In genomic region chr10:44685215-44685614, GRCm38 (mm10) we compare ENCODE assay signal across 18 mouse cellular contexts.
DNase-seq lines count a peak whose midpoint lies in the region; TF ChIP-seq lines count a peak whose summit lies in the region.
"Had no signal": no experiment of that assay in that cellular context is flagged by ENCODE, and none has a peak within 500 bp of the region (broad histone marks: within the 10 kb centered on the region; RNA-seq: fewer than 3 reads in every experiment).

No protein-coding gene starts in this region.

- no peak overlapping the region for H3K4me3 ChIP-seq in MEL (ENCODE audit: control insufficient read depth in 1 of 2, insufficient read depth in 1 of 2, low read depth in 2 of 2, low read length in 2 of 2)
- H3K4me3 ChIP-seq: embryonic facial prominence, embryonic 13.5 days; heart, embryonic 13.5 days; hindbrain, embryonic 13.5 days; limb, embryonic 15.5 days had no signal

- TF ChIP-seq EP300 in MEL (IDR thresholded peaks at IDR 0.05; ENCODE audit: low read depth in 1 of 2, low read length in 2 of 2), result no peak

- H3K4me1 ChIP-seq in MEL (ENCODE audit: control insufficient read depth in 1 of 2, insufficient read depth in 2 of 2, low read length in 2 of 2), result peaks cover 4 to 20% of the 10 kb centered on the region in 2 experiments; a peak in 3 of 4 replicates
- H3K4me1 ChIP-seq: embryonic facial prominence, embryonic 13.5 days; heart, embryonic 13.5 days; hindbrain, embryonic 13.5 days; limb, embryonic 15.5 days had no signal

- no peak for TF ChIP-seq CTCF in MEL (IDR thresholded peaks at IDR 0.05 in 2 of 3, conservative IDR thresholded peaks at IDR 0.05 in 1 of 3; ENCODE audit: control insufficient read depth in 1 of 3, insufficient read depth in 1 of 3, low read depth in 2 of 3, low read length in 3 of 3, poor library complexity in 1 of 3, severe bottlenecking in 1 of 3)

- no peak overlapping the region for H3K9ac ChIP-seq in MEL (ENCODE audit: control insufficient read depth, low read depth, low read length, poor library complexity, severe bottlenecking)
- H3K9ac ChIP-seq: embryonic facial prominence, embryonic 13.5 days; heart, embryonic 13.5 days; hindbrain, embryonic 13.5 days; limb, embryonic 15.5 days had no signal

- DNase-seq in frontal cortex, postnatal 36 days (ENCODE audit: low spot score in 2 of 2), result peak; percentile 11 to 38
- DNase-seq in frontal cortex, postnatal 10 days (ENCODE audit: low spot score in 2 of 2), result no peak
- peak; percentile 7 to 32 for DNase-seq in right cerebral cortex, adult 2 months (ENCODE audit: low spot score in 2 of 2)
- no peak for DNase-seq in right cerebral cortex, postnatal 14 days
- peak; percentile 37 for DNase-seq in MEL (ENCODE audit: low read depth, low spot score)
- DNase-seq in telencephalon, adult 2 months (ENCODE audit: low read depth, low spot score), result peak; percentile 46
- no peak for DNase-seq in gastrocnemius, postnatal 10 days
- DNase-seq in yolk sac, embryonic 10.5 days (ENCODE audit: low spot score), result no peak
- DNase-seq: adrenal gland, postnatal 10 days; cerebellum, postnatal 14 days; heart, adult 11 months; kidney, adult 2 months; kidney, postnatal 25 days; lung, adult 2 months had no signal

- H3K27ac ChIP-seq in MEL (ENCODE audit: control insufficient read depth, low read depth, low read length), result no peak overlapping the region
- H3K27ac ChIP-seq: embryonic facial prominence, embryonic 13.5 days; heart, embryonic 13.5 days; hindbrain, embryonic 13.5 days; limb, embryonic 15.5 days had no signal

- no peak for TF ChIP-seq RAD21 in MEL (IDR thresholded peaks at IDR 0.05; ENCODE audit: low read depth, low read length)

- no peaks in the 10 kb centered on the region for H3K79me2 ChIP-seq in MEL (ENCODE audit: control insufficient read depth, insufficient read depth, low read length, poor library complexity)

- peaks cover 0 to 13% of the 10 kb centered on the region in 2 experiments; a peak in 2 of 4 replicates for H3K36me3 ChIP-seq in MEL (ENCODE audit: control insufficient read depth in 1 of 2, insufficient read depth in 2 of 2, low read length in 2 of 2)
- H3K36me3 ChIP-seq: embryonic facial prominence, embryonic 13.5 days; heart, embryonic 13.5 days; hindbrain, embryonic 13.5 days; limb, embryonic 15.5 days had no signal

- H3K27me3 ChIP-seq in MEL (ENCODE audit: control insufficient read depth in 1 of 2, insufficient read depth in 2 of 2, low read length in 2 of 2), result no peaks in the 10 kb centered on the region
- H3K27me3 ChIP-seq: embryonic facial prominence, embryonic 13.5 days; heart, embryonic 13.5 days; hindbrain, embryonic 13.5 days; limb, embryonic 15.5 days had no signal

- no peak for TF ChIP-seq POLR2A in MEL (IDR thresholded peaks at IDR 0.05; ENCODE audit: control insufficient read depth in 1 of 2, insufficient read depth in 1 of 2, low read depth in 1 of 2, low read length in 2 of 2, poor library complexity in 1 of 2)

- H3K9me3 ChIP-seq in MEL (replicated peaks; ENCODE audit: insufficient read depth, low read length), result no peaks in the 10 kb centered on the region
- H3K9me3 ChIP-seq: embryonic facial prominence, embryonic 13.5 days; heart, embryonic 13.5 days; hindbrain, embryonic 13.5 days; limb, embryonic 15.5 days had no signal

TF ChIP-seq in MEL, 35 proteins besides CTCF, POLR2A, EP300 and RAD21:
- TF ChIP-seq ZMIZ1 (IDR thresholded peaks at IDR 0.05; ENCODE audit: low read depth, low read length) (no peak), POLR2AphosphoS5 (IDR thresholded peaks at IDR 0.05; ENCODE audit: borderline replicate concordance, low read depth, low read length) (no peak), ZKSCAN1 (IDR thresholded peaks at IDR 0.05; ENCODE audit: low read depth, low read length) (no peak)

Comparison
In these comparisons a context has a peak if more than half of its experiments do, and no peak if none do; other contexts are left out.
1. DNase-seq: peak in frontal cortex, postnatal 36 days (2 of 2), right cerebral cortex, adult 2 months (2 of 2), MEL (single experiment) and telencephalon, adult 2 months (single experiment); none in frontal cortex, postnatal 10 days (0 of 2), right cerebral cortex, postnatal 14 days (single experiment), gastrocnemius, postnatal 10 days (single experiment) and yolk sac, embryonic 10.5 days (single experiment).